Mouse (Mus musculus): Measurements from ENCODE around the gene Prl4a1. TPM values are rescaled to one million over a fixed set of nuclear protein-coding genes. Genes with fewer than 3 reads are reported as not detected.

The Prl4a1 gene
- polyA plus RNA-seq, 2 experiments = 0.29 TPM; not detected in 1

DNA sequence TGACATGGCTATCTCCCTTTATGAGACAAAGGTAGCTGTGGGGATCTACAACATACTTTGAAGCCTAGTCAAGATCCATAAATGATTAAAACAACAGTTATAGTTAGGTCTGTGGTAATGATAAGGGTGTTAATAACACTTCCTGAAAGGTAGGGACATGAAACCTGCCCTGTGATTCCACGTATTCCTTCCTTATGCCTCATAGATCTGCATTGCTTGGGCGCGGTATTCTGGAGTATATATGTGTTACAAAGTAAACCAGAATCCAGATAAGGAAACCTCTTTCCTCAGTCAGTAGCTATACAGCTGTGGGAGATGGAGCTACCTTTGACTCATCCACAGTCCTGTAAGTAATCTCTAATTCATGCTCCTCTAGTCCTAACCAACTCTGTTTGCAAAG lies 53.3 kb downstream of the Prl4a1 start:
- Histone ChIP-seq H3K27ac (replicated peaks; ENCODE audit: low read depth, low read length) (no peak overlapping the region), H3K27me3 (ENCODE audit: control insufficient read depth, insufficient read depth, low read length) (no peaks in the 10 kb centered on the region), H3K9me3 (ENCODE audit: control insufficient read depth, low read length) (no peaks in the 10 kb centered on the region), H3K4me2 (replicated peaks; ENCODE audit: low read depth, low read length, severe bottlenecking) (no peak overlapping the region), H3K4me3 (replicated peaks; ENCODE audit: low read length) (no peak overlapping the region), H3K36me3 (ENCODE audit: control insufficient read depth, insufficient read depth, low read length) (no peaks in the 10 kb centered on the region), H3K9ac (ENCODE audit: low read depth, low read length, severe bottlenecking) (no peak overlapping the region), H3K4me1 (ENCODE audit: control insufficient read depth, insufficient read depth, low read length) (no peaks in the 10 kb centered on the region)
- WGBS = 78% methylated on average over 3 of the region's 3 CpGs
- no peak for TF ChIP-seq POLR2A (IDR thresholded peaks at IDR 0.05; ENCODE audit: borderline replicate concordance, extremely low read depth, insufficient read depth, insufficient read length)
- ATAC-seq (ENCODE audit: low FRiP score, low read depth) = no peak
- no peak for DNase-seq (ENCODE audit: low spot score)

Other genes starting within 250 kb of the Prl4a1 start
- gene Prl7c1, start 235.4 kb upstream of the Prl4a1 start, polyA plus RNA-seq (2012; rRNA removed) = not detected in 2 replicates
- gene Prl7c1, start 235.4 kb upstream of the Prl4a1 start, polyA plus RNA-seq (2014; fragmentation: Nextera tagmentation; extraction: Ambion mirVana) = not detected in 2 replicates
- 0.59 and 0.75 TPM in 2 replicates for gene Prl2a1, start 214.6 kb upstream of the Prl4a1 start, polyA plus RNA-seq (2012; rRNA removed)
- not detected in 2 replicates for gene Prl2a1, start 214.6 kb upstream of the Prl4a1 start, polyA plus RNA-seq (2014; fragmentation: Nextera tagmentation; extraction: Ambion mirVana)
- 0.08 TPM in 1 of 2 replicates, not detected in the other for gene Prl2c1, start 166.9 kb upstream of the Prl4a1 start, polyA plus RNA-seq (2012; rRNA removed)
- gene Prl2c1, start 166.9 kb upstream of the Prl4a1 start, polyA plus RNA-seq (2014; fragmentation: Nextera tagmentation; extraction: Ambion mirVana) = not detected in 2 replicates
- gene Prl5a1, start 126.3 kb downstream of the Prl4a1 start, polyA plus RNA-seq (2012; rRNA removed) = not detected in 2 replicates
- gene Prl5a1, start 126.3 kb downstream of the Prl4a1 start, polyA plus RNA-seq (2014; fragmentation: Nextera tagmentation; extraction: Ambion mirVana) = not detected in 2 replicates
- gene Gm11361, start 241.3 kb downstream of the Prl4a1 start, polyA plus RNA-seq (2012; rRNA removed) = 1.2 and 1.5 TPM in 2 replicates
- gene Gm11361, start 241.3 kb downstream of the Prl4a1 start, polyA plus RNA-seq (2014; fragmentation: Nextera tagmentation; extraction: Ambion mirVana) = 5.6 and 6.5 TPM in 2 replicates